Mouse (Mus musculus) adrenal gland, postnatal 4 days (tissue): ENCODE measurements around the gene Slc1a4. TPM values are rescaled to one million over a fixed set of nuclear protein-coding genes. Genes with fewer than 3 reads are reported as not detected.

Experiments used
- DNase-seq, 2 experiments: peaks; one replicate each; pipeline ENCODE4 v3.0.0; 2021 to 2022; ENCODE audit warnings: low spot score in 2 of 2, mixed read lengths in 2 of 2
- total RNA-seq, 2 experiments: library from RNA; stranded (reverse); gene quantifications; 2 replicates each; pipeline ENCODE4 v1.2.3; 2021

The Slc1a4 gene
- total RNA-seq, 2 experiments from 2014 or later = 8.7 to 10.8 TPM

- no peak for DNase-seq
These were observed 69.7 kb downstream of the Slc1a4 start for GRCm38 (mm10) chr11:20262628-20263380.

GRCm38 (mm10) chr11:20254791-20255190, 77.7 kb downstream of the Slc1a4 start:
- no peak for DNase-seq

GRCm38 (mm10) chr11:20253088-20253487, 79.4 kb downstream of the Slc1a4 start:
- no peak for DNase-seq

Other genes starting within 250 kb of the Slc1a4 start
- 100 to 1,000 TPM; 119 to 125 TPM for gene Actr2, start 219.8 kb downstream of the Slc1a4 start, total RNA-seq
- 100 to 1,000 TPM; 153 to 164 TPM for gene Rab1a, start 131.3 kb downstream of the Slc1a4 start, total RNA-seq
- 10 to 100 TPM; 37.0 to 37.3 TPM for gene Cep68, start 83.3 kb downstream of the Slc1a4 start, total RNA-seq
- 10 to 100 TPM; 18.3 to 22.0 TPM for gene Sertad2, start 210.5 kb upstream of the Slc1a4 start, total RNA-seq